Mouse (Mus musculus): ENCODE measurements around the gene Lamc1. TPM values are rescaled to one million over a fixed set of nuclear protein-coding genes. Genes with fewer than 3 reads are reported as not detected.
"Not testable (repeated sequence)": the region's sequence is repeated elsewhere in the genome, so short reads cannot be mapped to it uniquely, and the experiment has no call there.

Lamc1 gene
- total RNA-seq, 2 experiments from 2014 or later, result 41.9 to 46.2 TPM

DNA sequence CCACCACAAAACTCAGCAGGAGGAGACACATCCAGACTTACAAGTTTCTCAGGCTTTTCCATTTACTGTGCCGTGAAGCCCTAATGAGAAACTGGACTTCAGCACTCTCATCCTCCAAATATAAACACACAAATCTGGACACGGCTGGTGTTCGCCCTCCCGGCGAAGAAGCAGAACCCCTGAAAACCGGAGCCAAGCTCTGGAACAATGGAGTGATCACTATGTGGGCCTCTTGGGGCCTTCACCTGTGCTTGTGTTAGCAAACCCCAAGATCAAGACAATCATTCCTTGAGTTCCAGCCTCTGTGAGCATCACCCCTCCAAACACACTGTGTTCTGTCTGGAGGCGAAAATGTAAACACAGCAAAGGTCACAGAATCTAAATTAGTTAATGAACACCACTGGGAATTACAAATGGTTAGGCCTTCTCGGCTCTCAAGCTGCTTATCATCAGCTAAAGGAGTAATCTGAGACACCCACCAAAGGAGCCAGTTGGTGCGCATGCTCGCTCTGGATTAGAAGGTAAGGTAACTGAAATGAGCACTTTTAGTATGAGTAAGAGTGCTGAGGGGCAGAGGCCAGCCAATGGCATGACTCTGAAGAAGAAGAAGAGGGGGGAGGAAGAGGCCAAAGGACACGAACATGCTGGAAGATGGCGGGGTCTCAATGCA, 24.9 kb downstream of the Lamc1 start:
- intact Hi-C loops (cut with DNase I), result no loop called here
- no peak for DNase-seq

DNA sequence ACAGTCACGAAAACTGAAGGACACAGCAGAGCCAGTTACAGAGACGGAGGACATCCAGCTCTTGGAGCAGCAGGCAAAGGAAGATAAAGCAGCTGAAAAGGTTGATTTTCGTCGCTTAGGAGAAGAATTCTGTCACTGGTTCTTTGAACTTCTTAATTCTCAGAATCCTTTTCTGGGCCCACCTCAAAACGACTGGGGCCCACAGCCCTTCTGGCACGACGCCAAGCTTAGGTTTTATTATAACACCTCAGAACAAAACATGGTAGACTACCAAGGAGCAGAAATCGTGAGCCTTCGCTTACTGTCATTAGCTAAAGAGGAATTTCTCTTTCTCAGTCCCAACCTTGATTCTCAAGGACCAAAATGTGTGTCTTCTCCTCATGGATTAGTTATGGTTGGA, 26.9 kb downstream of the Lamc1 start:
- intact Hi-C loops (cut with DNase I); DNase-seq: not testable (repeated sequence)

- intact Hi-C loops (cut with DNase I); DNase-seq: not testable (repeated sequence)
Observed at GRCm38 (mm10) chr1:153305249-153305648, 27.3 kb downstream of the Lamc1 start.

DNA sequence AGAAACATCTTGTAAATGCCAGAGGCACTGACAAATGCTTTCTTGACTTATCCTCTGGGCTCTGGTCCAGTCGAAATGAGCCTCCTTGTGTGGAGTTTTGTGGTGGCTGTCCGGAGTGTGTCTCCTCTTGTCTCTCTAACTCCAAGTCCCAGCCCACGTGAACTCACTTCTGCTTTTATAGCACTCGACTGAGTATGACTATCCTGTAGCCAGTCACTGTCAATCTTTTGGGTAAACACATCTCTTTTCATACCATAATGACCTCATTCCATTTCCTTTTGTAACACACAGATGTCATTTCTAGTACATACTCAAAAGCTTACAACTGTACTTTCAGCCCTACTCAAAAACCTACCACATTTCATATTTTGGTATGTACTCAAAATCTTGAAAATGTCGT, 33.1 kb downstream of the Lamc1 start:
- intact Hi-C loops (cut with DNase I); DNase-seq: not testable (repeated sequence)

DNA sequence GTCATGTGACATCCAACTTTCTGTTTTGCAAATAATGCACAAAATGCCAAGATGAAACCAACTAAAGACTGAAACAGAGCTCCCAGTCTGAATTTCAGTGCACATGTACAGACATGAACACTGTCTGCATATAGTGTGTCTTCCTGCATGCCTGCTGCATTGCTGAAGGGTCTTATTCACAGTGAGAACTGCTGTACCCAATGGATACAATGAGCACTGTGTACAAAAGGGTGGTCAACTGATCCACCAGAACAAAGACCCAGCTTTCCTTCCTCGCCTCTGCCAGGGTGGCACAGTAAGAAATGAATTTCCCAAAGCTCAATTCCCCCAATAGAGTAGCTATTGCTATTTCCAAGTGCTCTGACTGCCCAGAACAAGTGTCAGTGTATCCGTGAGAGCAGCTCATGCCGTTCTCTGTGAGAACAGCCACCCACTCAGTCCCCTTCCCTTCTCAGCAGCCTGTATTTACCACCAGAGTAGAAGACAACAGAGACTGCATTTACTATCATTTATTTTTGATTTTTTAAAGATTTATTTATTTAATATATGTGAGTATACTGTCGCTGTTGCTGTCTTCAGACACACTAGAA, 34.7 kb downstream of the Lamc1 start:
- DNase-seq; intact Hi-C loops (cut with DNase I): not testable (repeated sequence)

GRCm38 (mm10) chr1:153296035-153296434, 36.6 kb downstream of the Lamc1 start:
- DNase-seq, result no peak
- intact Hi-C loops (cut with DNase I), result no loop called here

DNA sequence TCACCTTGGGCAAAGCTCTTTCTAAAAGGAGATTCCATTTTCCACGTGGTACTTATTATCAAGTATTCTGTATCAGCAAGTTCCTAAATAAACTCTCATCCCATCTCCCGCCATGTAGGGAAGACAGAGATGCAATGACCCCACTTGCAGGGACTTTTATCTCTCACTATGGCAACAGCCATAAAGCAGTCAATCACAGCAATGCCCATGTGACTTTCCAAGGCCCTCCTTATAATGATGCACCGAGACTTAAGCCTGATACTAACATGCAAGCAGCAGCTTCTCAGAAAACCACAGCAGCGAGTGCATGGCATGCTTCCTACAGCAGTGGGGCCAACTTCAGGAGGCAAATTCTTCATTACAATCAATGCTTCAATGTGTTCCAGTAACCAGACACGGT, 39.7 kb downstream of the Lamc1 start:
- DNase-seq, result no peak
- intact Hi-C loops (cut with DNase I), result no loop called here

GRCm38 (mm10) chr1:153292202-153292601, 40.4 kb downstream of the Lamc1 start:
- no peak for DNase-seq
- intact Hi-C loops (cut with DNase I), result no loop called here

DNA sequence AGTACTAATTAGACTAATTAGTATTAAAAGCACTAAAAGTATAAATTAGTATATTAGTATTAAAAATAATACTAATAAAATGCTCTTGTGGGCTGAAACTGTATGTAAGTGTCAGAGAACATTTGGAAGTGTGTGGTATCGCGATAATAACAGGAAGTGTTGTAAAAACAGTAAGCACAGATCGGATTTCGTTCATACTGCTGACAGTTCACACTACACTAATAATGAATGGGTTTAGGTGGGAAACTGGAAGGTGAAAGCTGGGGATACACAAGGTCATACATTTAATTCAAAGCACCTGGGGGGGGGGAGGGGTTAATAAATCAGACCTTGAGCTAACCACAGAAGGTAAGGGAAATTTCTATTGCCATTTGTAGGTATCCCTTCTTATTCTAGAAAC, 41.2 kb downstream of the Lamc1 start:
- intact Hi-C loops (cut with DNase I), result no loop called here
- no peak for DNase-seq

DNA sequence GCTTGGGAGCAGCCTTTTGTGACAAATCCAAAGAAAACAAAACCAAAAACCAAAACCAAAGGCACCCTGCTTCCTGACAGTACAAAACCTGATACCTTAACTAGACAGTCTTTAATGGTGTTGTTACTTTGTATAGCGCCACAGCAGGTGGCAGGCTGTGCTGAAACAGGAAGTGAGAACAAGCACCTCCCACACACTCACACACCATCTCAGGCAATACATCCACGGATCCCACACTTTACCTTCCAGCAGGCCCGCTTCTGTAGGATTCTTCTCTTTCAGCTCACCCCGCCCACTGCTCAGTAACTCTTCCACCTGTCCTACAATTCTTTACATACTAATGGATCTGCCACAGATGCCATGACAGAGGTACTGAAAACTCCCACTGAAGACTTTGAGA, 44.6 kb downstream of the Lamc1 start:
- intact Hi-C loops (cut with DNase I), result no loop called here
- DNase-seq, result no peak

GRCm38 (mm10) chr1:153287443-153287842, 45.1 kb downstream of the Lamc1 start:
- intact Hi-C loops (cut with DNase I), result no loop called here
- no peak for DNase-seq

GRCm38 (mm10) chr1:153286216-153286615, 46.4 kb downstream of the Lamc1 start:
- intact Hi-C loops (cut with DNase I), result no loop called here
- no peak for DNase-seq

- intact Hi-C loops (cut with DNase I), result no loop called here
- DNase-seq, result no peak
Observed at GRCm38 (mm10) chr1:153285188-153285587, 47.4 kb downstream of the Lamc1 start.

DNA sequence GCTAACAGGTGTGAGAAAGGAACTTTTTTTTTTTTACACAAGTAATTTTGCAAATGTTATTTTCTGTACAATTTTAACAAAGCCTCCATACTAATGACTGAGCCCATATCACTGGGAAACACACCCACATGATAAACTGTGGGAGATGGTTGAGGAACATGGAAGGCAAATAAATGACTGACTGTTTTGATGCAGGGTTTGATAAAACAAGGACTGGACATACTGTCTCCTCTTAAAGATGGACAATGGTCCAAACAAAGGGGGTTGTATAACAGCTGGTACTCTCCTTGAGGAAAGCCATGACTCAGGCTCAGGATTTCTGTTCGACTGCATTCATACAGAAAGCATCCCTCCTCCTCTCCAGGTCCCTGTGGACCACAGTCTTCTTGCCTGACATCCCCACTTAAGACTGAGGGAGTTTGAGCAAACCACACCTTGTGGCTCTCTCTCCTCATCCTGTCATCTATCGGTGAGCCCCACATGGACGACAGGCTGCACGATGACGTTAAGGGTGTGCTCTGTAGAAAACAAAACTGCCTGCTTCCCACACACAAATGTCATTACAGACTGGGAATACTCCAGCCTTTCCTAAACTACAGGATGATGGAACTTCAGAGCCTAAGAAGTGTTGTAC, 50.1 kb downstream of the Lamc1 start:
- no peak for DNase-seq
- intact Hi-C loops (cut with DNase I), result no loop called here

GRCm38 (mm10) chr1:153281483-153281882, 51.1 kb downstream of the Lamc1 start:
- intact Hi-C loops (cut with DNase I), result no loop called here
- DNase-seq, result no peak

DNA sequence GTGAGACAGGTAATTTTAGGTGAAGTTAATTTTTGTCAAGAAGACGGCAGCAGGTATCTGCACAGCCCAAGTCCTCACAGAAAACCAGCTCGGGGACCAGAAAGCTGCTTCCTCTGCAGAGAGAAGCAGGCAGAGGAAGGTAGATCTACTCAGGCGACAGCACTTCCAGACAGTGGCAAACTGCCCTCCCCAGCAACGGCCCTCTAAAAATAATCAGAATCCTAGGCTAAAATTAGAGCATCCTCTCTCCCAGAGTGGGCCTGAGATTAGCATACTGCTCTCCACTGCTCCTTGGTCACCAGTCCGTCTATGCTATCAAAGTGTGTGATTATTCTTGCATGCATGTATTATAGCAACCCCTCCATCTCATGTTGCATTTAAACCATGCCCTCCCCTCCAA, 52.2 kb downstream of the Lamc1 start:
- DNase-seq, result no peak
- intact Hi-C loops (cut with DNase I), result no loop called here

DNA sequence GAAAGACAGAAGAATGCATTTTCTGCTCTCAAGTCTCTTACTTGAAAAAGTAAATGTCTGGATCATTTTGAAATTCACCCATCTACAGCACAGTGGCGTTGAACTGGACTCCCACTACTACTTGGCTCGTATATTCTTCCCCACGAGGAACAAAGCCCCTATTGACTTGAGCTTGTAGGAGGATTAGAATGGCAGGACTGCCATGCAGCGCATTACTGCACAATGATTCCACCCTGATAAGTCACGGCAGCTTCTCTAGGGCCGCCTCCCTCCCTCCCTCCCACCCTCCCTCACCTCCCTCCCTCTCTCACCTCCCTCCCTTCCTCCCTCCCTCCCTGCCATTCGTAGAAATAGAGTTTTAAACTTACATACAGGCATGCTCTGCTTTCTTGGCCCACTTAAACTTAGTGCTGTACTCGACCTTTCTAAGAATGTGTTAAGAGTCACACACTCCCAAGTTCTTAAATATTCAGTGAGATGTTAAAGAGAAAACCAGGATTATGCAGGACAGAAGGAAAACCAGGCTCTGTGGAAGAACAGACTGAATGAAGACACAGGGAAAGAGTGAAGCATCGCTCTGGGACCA, 54.5 kb downstream of the Lamc1 start:
- intact Hi-C loops (cut with DNase I), result no loop called here
- DNase-seq, result no peak

DNA sequence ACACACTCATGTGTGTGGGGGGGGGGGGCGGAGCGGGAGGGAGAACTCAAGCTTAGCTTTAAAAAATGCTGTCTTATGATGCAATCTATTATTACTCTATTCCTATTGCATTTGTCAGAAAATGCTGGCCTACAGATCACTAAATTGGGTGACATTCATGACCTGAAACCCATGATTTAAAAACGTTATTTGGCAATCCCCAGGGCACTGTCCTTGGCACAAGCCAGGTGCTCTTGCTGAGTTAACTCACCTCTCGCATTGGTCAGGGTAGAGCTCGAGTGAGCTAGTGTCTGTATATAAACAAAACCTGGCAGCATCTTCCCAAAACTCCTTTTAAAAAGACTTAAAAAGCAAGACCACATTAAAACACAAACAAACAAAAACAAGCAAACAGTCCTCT, 57.1 kb downstream of the Lamc1 start:
- intact Hi-C loops (cut with DNase I), result no loop called here
- DNase-seq, result no peak

DNA sequence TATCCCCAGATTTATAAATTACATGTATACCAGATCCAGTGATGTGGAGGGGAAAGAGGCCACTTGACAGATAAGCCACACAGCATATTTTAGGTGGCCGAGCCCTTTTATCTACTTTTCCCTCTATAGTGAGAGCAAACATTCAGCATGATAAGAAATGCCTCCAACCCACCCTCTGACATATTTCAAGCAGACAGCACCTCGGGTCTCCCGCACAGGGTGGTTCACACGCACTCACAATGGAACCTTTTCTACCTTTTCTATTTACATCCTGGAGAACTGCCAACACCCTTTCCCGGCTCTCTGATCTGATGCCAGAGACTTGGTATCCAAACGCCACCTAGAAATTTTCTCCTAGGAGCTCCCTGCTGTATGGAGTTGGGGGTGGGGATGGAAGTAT, 58.0 kb downstream of the Lamc1 start:
- DNase-seq, result no peak
- intact Hi-C loops (cut with DNase I), result no loop called here

- no peak for DNase-seq
- intact Hi-C loops (cut with DNase I), result no loop called here
Observed at GRCm38 (mm10) chr1:153273657-153274056, 58.9 kb downstream of the Lamc1 start.

DNA sequence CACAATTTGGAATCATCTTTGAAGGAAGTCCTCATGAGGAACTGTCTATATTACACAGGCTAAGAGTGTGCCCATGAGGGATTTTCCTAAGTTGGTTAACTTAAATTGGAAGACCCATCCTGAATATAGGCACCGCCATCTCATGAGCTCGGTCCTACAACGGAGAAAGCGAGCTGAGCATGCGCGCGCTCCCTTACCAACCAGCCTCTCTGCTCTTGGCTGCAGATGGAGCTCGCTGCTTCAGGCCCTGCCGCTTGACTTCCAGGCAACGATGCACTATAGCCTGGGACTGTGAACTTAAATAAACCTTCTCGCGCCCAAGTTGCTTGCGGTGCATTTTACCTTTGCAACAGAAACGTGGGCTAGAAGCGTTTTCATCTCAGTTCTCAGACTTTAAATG, 61.8 kb downstream of the Lamc1 start:
- intact Hi-C loops (cut with DNase I), result no loop called here
- DNase-seq, result no peak

- no peak for DNase-seq
- intact Hi-C loops (cut with DNase I), result no loop called here
Observed at GRCm38 (mm10) chr1:153269681-153270080, 62.9 kb downstream of the Lamc1 start.

Data from left cerebral cortex, postnatal 4 days (tissue).